In genomic region chr3:87972203-87972664, GRCm38 (mm10) we compare ENCODE assay signal across 9 mouse cellular contexts. TPM values are rescaled to one million over a fixed set of nuclear protein-coding genes. Genes with fewer than 3 reads are reported as not detected.
DNase-seq lines count a peak whose midpoint lies in the region; ATAC-seq lines count a peak whose summit lies in the region.
"Had no signal": no experiment of that assay in that cellular context is flagged by ENCODE, and none has a peak within 500 bp of the region (broad histone marks: within the 10 kb centered on the region; RNA-seq: fewer than 3 reads in every experiment).

No protein-coding gene starts in this region.

- peak overlapping the region; percentile 81 for H3K9ac ChIP-seq in heart, embryonic 11.5 days (ENCODE audit: low read depth, low read length)
- H3K9ac ChIP-seq in hindbrain, embryonic 16.5 days (ENCODE audit: low read depth, low read length) = peak overlapping the region; percentile 58; the same call in 1 of the 2 replicates
- H3K9ac ChIP-seq in midbrain, embryonic 16.5 days (ENCODE audit: low read depth, low read length) = peak overlapping the region; percentile 71

- no peaks in the 10 kb centered on the region for H3K9me3 ChIP-seq in heart, embryonic 11.5 days (replicated peaks; ENCODE audit: control insufficient read depth, low read length)
- H3K9me3 ChIP-seq in hindbrain, embryonic 16.5 days (ENCODE audit: control insufficient read depth, low read length) = no peaks in the 10 kb centered on the region
- H3K9me3 ChIP-seq in midbrain, embryonic 16.5 days (replicated peaks; ENCODE audit: control insufficient read depth, low read length, poor library complexity, severe bottlenecking) = no peaks in the 10 kb centered on the region

- intact Hi-C loops in heart, postnatal 25 days (cut with DNase I) = no loop called here

- peak overlapping the region; percentile 95 for H3K4me2 ChIP-seq in heart, embryonic 11.5 days
- peak overlapping the region; percentile 79 for H3K4me2 ChIP-seq in hindbrain, embryonic 16.5 days (ENCODE audit: low read length)
- peak overlapping the region; percentile 93 for H3K4me2 ChIP-seq in midbrain, embryonic 16.5 days (ENCODE audit: low read length)

- 13% methylated on average over 8 of the region's 8 CpGs for WGBS in heart, embryonic 11.5 days (ENCODE audit: insufficient replicate concordance)
- WGBS in hindbrain, embryonic 16.5 days = 6% methylated on average over 8 of the region's 8 CpGs
- WGBS in midbrain, embryonic 16.5 days = 7% methylated on average over 8 of the region's 8 CpGs

- H3K27ac ChIP-seq in heart, embryonic 11.5 days (ENCODE audit: low read depth, low read length) = no peak overlapping the region
- H3K27ac ChIP-seq in hindbrain, embryonic 16.5 days (ENCODE audit: low read depth, low read length) = peak overlapping the region; percentile 37
- no peak overlapping the region for H3K27ac ChIP-seq in midbrain, embryonic 16.5 days (ENCODE audit: low read length)

- no peak for DNase-seq in heart, postnatal 25 days (ENCODE audit: low spot score)
- peak; percentile 66 for DNase-seq in embryo, embryonic 11 days
- DNase-seq in cerebellum, adult 11-12 months = no peak
- DNase-seq: kidney, postnatal 25 days had no signal

- peaks cover 19% of the 10 kb centered on the region for H3K27me3 ChIP-seq in heart, embryonic 11.5 days (ENCODE audit: control insufficient read depth, insufficient read depth, low read length)
- H3K27me3 ChIP-seq in hindbrain, embryonic 16.5 days (replicated peaks; ENCODE audit: control insufficient read depth, insufficient read depth, low read length) = no peaks in the 10 kb centered on the region; the same call in 1 of the 2 replicates
- H3K27me3 ChIP-seq in midbrain, embryonic 16.5 days (ENCODE audit: control insufficient read depth, insufficient read depth, low read depth, low read length) = peaks cover 3% of the 10 kb centered on the region; the same call in 1 of the 2 replicates

- H3K4me1 ChIP-seq in heart, embryonic 11.5 days (ENCODE audit: control insufficient read depth, insufficient read depth, low read length) = peaks cover 39% of the 10 kb centered on the region
- H3K4me1 ChIP-seq in hindbrain, embryonic 16.5 days (ENCODE audit: control insufficient read depth, insufficient read depth, low read depth, low read length) = peaks cover 26% of the 10 kb centered on the region
- peaks cover 9% of the 10 kb centered on the region for H3K4me1 ChIP-seq in midbrain, embryonic 16.5 days (ENCODE audit: control insufficient read depth, insufficient read depth, low read length)

- H3K36me3 ChIP-seq in heart, embryonic 11.5 days (ENCODE audit: control insufficient read depth, insufficient read depth, low read length) = peaks cover 6% of the 10 kb centered on the region; the same call in 1 of the 2 replicates
- no peaks in the 10 kb centered on the region for H3K36me3 ChIP-seq in hindbrain, embryonic 16.5 days (ENCODE audit: control insufficient read depth, insufficient read depth, low read length)
- no peaks in the 10 kb centered on the region for H3K36me3 ChIP-seq in midbrain, embryonic 16.5 days (ENCODE audit: control insufficient read depth, insufficient read depth, low read length)

- no peak for ATAC-seq in heart, embryonic 11.5 days (replicated peaks; ENCODE audit: insufficient number of reproducible peaks, low FRiP score, low TSS enrichment)
- ATAC-seq in hindbrain, embryonic 16.5 days = peak; percentile 58
- peak; percentile 27; the same call in 1 of the 2 replicates for ATAC-seq in midbrain, embryonic 16.5 days
- ATAC-seq in megakaryocyte, adult 5-6 weeks (ENCODE audit: poor library complexity, severe bottlenecking) = no peak
- no peak for ATAC-seq in inflammation-experienced regulatory T-cells, adult 6 months

- peak overlapping the region; percentile 67 for H3K4me3 ChIP-seq in heart, embryonic 11.5 days (ENCODE audit: low read depth, low read length)
- peak overlapping the region; percentile 50 for H3K4me3 ChIP-seq in hindbrain, embryonic 16.5 days (ENCODE audit: low read length)
- H3K4me3 ChIP-seq in midbrain, embryonic 16.5 days (ENCODE audit: low read depth, low read length) = peak overlapping the region; percentile 58

RNA-seq across cellular contexts. Expression of gene Nes, which starts 1.4 kb away (rescaled TPM):
- polyA plus RNA-seq in heart, embryonic 11.5 days (2014; fragmentation: Nextera tagmentation; extraction: Ambion mirVana) = 11.1 and 15.1 TPM in 2 replicates
- total RNA-seq in heart, postnatal 25 days (2021) = 10 to 100 TPM; 20.9 to 25.1 TPM
- 15.6 and 20.2 TPM in 2 replicates for polyA plus RNA-seq in hindbrain, embryonic 16.5 days (2015; fragmentation: Nextera tagmentation; extraction: Ambion mirVana)
- 14.1 and 21.8 TPM in 2 replicates for polyA plus RNA-seq in midbrain, embryonic 16.5 days (2015; fragmentation: Nextera tagmentation; extraction: Ambion mirVana)
- total RNA-seq in megakaryocyte, adult 5-6 weeks (2015) = not detected in 2 replicates
- not detected in 2 replicates for total RNA-seq in megakaryocyte, adult 5-6 weeks (2017)
- not detected for polyA plus RNA-seq in inflammation-experienced regulatory T-cells, adult 6 months (2017; shearing (Covaris generic))

RNA-seq across cellular contexts. Expression of gene Crabp2, which starts 23.8 kb away (rescaled TPM):
- polyA plus RNA-seq in heart, embryonic 11.5 days (2014; fragmentation: Nextera tagmentation; extraction: Ambion mirVana) = 24.1 and 25.1 TPM in 2 replicates
- not detected for total RNA-seq in heart, postnatal 25 days (2021)
- 49.1 and 52.4 TPM in 2 replicates for polyA plus RNA-seq in hindbrain, embryonic 16.5 days (2015; fragmentation: Nextera tagmentation; extraction: Ambion mirVana)
- polyA plus RNA-seq in midbrain, embryonic 16.5 days (2015; fragmentation: Nextera tagmentation; extraction: Ambion mirVana) = 42.5 and 44.4 TPM in 2 replicates
- 1.3 TPM in 1 of 2 replicates, not detected in the other for total RNA-seq in megakaryocyte, adult 5-6 weeks (2015)
- not detected in 2 replicates for total RNA-seq in megakaryocyte, adult 5-6 weeks (2017)
- not detected for polyA plus RNA-seq in inflammation-experienced regulatory T-cells, adult 6 months (2017; shearing (Covaris generic))

RNA-seq across cellular contexts. Expression of gene Bcan, which starts 27.8 kb away (rescaled TPM):
- not detected in 2 replicates for polyA plus RNA-seq in heart, embryonic 11.5 days (2014; fragmentation: Nextera tagmentation; extraction: Ambion mirVana)
- total RNA-seq in heart, postnatal 25 days (2021) = under 1 TPM; 0.14 to 0.26 TPM
- 150 and 186 TPM in 2 replicates for polyA plus RNA-seq in hindbrain, embryonic 16.5 days (2015; fragmentation: Nextera tagmentation; extraction: Ambion mirVana)
- 51.5 and 96.9 TPM in 2 replicates for polyA plus RNA-seq in midbrain, embryonic 16.5 days (2015; fragmentation: Nextera tagmentation; extraction: Ambion mirVana)
- not detected in 2 replicates for total RNA-seq in megakaryocyte, adult 5-6 weeks (2015)
- total RNA-seq in megakaryocyte, adult 5-6 weeks (2017) = not detected in 2 replicates
- polyA plus RNA-seq in inflammation-experienced regulatory T-cells, adult 6 months (2017; shearing (Covaris generic)) = not detected

RNA-seq across cellular contexts. Expression of gene Rrnad1, which starts 41.7 kb away (rescaled TPM):
- 14.3 and 14.9 TPM in 2 replicates for polyA plus RNA-seq in heart, embryonic 11.5 days (2014; fragmentation: Nextera tagmentation; extraction: Ambion mirVana)
- total RNA-seq in heart, postnatal 25 days (2021) = 1 to 10 TPM; 6.0 to 6.1 TPM
- polyA plus RNA-seq in hindbrain, embryonic 16.5 days (2015; fragmentation: Nextera tagmentation; extraction: Ambion mirVana) = 20.5 and 24.8 TPM in 2 replicates
- 20.5 and 23.2 TPM in 2 replicates for polyA plus RNA-seq in midbrain, embryonic 16.5 days (2015; fragmentation: Nextera tagmentation; extraction: Ambion mirVana)
- total RNA-seq in megakaryocyte, adult 5-6 weeks (2015) = 7.2 and 7.8 TPM in 2 replicates
- total RNA-seq in megakaryocyte, adult 5-6 weeks (2017) = 8.7 and 10.2 TPM in 2 replicates
- polyA plus RNA-seq in inflammation-experienced regulatory T-cells, adult 6 months (2017; shearing (Covaris generic)) = 10 to 100 TPM; 19.5 to 30.1 (median 28.6) TPM

RNA-seq across cellular contexts. Expression of gene Isg20l2, which starts 42.1 kb away (rescaled TPM):
- 25.0 and 30.2 TPM in 2 replicates for polyA plus RNA-seq in heart, embryonic 11.5 days (2014; fragmentation: Nextera tagmentation; extraction: Ambion mirVana)
- total RNA-seq in heart, postnatal 25 days (2021) = 10 to 100 TPM; 12.1 to 12.4 TPM
- polyA plus RNA-seq in hindbrain, embryonic 16.5 days (2015; fragmentation: Nextera tagmentation; extraction: Ambion mirVana) = 22.7 and 28.9 TPM in 2 replicates
- polyA plus RNA-seq in midbrain, embryonic 16.5 days (2015; fragmentation: Nextera tagmentation; extraction: Ambion mirVana) = 24.9 and 28.6 TPM in 2 replicates
- total RNA-seq in megakaryocyte, adult 5-6 weeks (2015) = 27.5 and 28.8 TPM in 2 replicates
- 25.0 and 26.3 TPM in 2 replicates for total RNA-seq in megakaryocyte, adult 5-6 weeks (2017)
- polyA plus RNA-seq in inflammation-experienced regulatory T-cells, adult 6 months (2017; shearing (Covaris generic)) = 10 to 100 TPM; 14.2 to 17.9 (median 16.4) TPM

Comparison
In these comparisons a context has a peak if more than half of its experiments do, and no peak if none do; other contexts are left out.
1. ATAC-seq: peak in hindbrain, embryonic 16.5 days (single experiment) and midbrain, embryonic 16.5 days (single experiment); none in heart, embryonic 11.5 days (single experiment), megakaryocyte, adult 5-6 weeks (single experiment) and inflammation-experienced regulatory T-cells, adult 6 months (single experiment).
2. RNA of gene Nes, which starts 1.4 kb away (polyA plus RNA-seq): 15.6 to 20.2 TPM in hindbrain, embryonic 16.5 days, 11.1 to 15.1 TPM in heart, embryonic 11.5 days and 14.1 to 21.8 TPM in midbrain, embryonic 16.5 days; not detected in inflammation-experienced regulatory T-cells, adult 6 months; every median in the first group is over 10 times any median in the second.
3. RNA of gene Crabp2, which starts 23.8 kb away (polyA plus RNA-seq): 49.1 to 52.4 TPM in hindbrain, embryonic 16.5 days, 42.5 to 44.4 TPM in midbrain, embryonic 16.5 days and 24.1 to 25.1 TPM in heart, embryonic 11.5 days; not detected in inflammation-experienced regulatory T-cells, adult 6 months; every median in the first group is over 10 times any median in the second.
4. RNA of gene Bcan, which starts 27.8 kb away (polyA plus RNA-seq): 150 to 186 TPM in hindbrain, embryonic 16.5 days and 51.5 to 96.9 TPM in midbrain, embryonic 16.5 days; not detected in heart, embryonic 11.5 days and not detected in inflammation-experienced regulatory T-cells, adult 6 months; every median in the first group is over 10 times any median in the second.
5. Peak in every context shown above with its lines, with median percentiles within 50 percentile points of each other: H3K4me2 ChIP-seq, H3K4me3 ChIP-seq and H3K9ac ChIP-seq.